ENCODE assay signal across 36 mouse cellular contexts in genomic region chr3:116740963-116741362, GRCm38 (mm10). TPM values are rescaled to one million over a fixed set of nuclear protein-coding genes. Genes with fewer than 3 reads are reported as not detected.
"Had no signal": no experiment of that assay in that cellular context is flagged by ENCODE, and none has a peak within 500 bp of the region (broad histone marks: within the 10 kb centered on the region; RNA-seq: fewer than 3 reads in every experiment).

No protein-coding gene starts in this region.

- H3K27me3 ChIP-seq: heart, embryonic 12.5 days; hindbrain, embryonic 13.5 days; hindbrain, embryonic 15.5 days; kidney, embryonic 15.5 days; limb, embryonic 13.5 days; limb, embryonic 15.5 days; liver, embryonic 12.5 days had no signal

- H3K4me3 ChIP-seq: gastrocnemius, adult 2 months; heart, embryonic 12.5 days; hindbrain, embryonic 13.5 days; hindbrain, embryonic 15.5 days; kidney, embryonic 15.5 days; limb, embryonic 13.5 days; limb, embryonic 15.5 days; liver, embryonic 12.5 days had no signal

- ATAC-seq: hindbrain, postnatal 0 days; intestine, embryonic 16.5 days; liver, embryonic 12.5 days had no signal

- DNase-seq: gastrocnemius, adult 2 months; gastrocnemius, postnatal 10 days; gastrocnemius, postnatal 25 days; heart, adult 18-20 months; heart, postnatal 10 days; kidney, adult 11 months; kidney, adult 2 months; kidney, adult 9 months; kidney, postnatal 14 days; kidney, postnatal 36 days; layer of hippocampus, adult 9-11 months; layer of hippocampus, postnatal 36 days; left cerebral cortex, postnatal 4 days had no signal

- H3K9ac ChIP-seq: heart, embryonic 12.5 days; hindbrain, embryonic 13.5 days; hindbrain, embryonic 15.5 days; kidney, embryonic 15.5 days; limb, embryonic 13.5 days; limb, embryonic 15.5 days; liver, embryonic 12.5 days had no signal

- H3K4me2 ChIP-seq: heart, embryonic 12.5 days; hindbrain, embryonic 13.5 days; hindbrain, embryonic 15.5 days; kidney, embryonic 15.5 days; limb, embryonic 13.5 days; limb, embryonic 15.5 days; liver, embryonic 12.5 days had no signal

- H3K4me1 ChIP-seq: hindbrain, embryonic 13.5 days; hindbrain, embryonic 15.5 days; kidney, embryonic 15.5 days; limb, embryonic 13.5 days; limb, embryonic 15.5 days had no signal

- H3K9me3 ChIP-seq: hindbrain, embryonic 13.5 days; hindbrain, embryonic 15.5 days; kidney, embryonic 15.5 days; limb, embryonic 13.5 days; limb, embryonic 15.5 days; liver, embryonic 12.5 days had no signal

- H3K27ac ChIP-seq: gastrocnemius, adult 2 months; hindbrain, embryonic 13.5 days; hindbrain, embryonic 15.5 days; hindbrain, postnatal 0 days; kidney, embryonic 15.5 days; kidney, postnatal 0 days; limb, embryonic 13.5 days; limb, embryonic 15.5 days; liver, embryonic 12.5 days had no signal

RNA-seq across cellular contexts. Expression of gene Gm43191, which starts 59.9 kb away (rescaled TPM):
- total RNA-seq: gastrocnemius, adult 2 months; gastrocnemius, postnatal 10 days; gastrocnemius, postnatal 25 days; heart, adult 18-20 months; hematopoietic stem cell, adult 5-6 weeks; hindbrain, postnatal 0 days; layer of hippocampus, adult 18-20 months; layer of hippocampus, adult 8-10 months; left cerebral cortex, postnatal 25 days; liver, adult 2 months had no signal
- polyA plus RNA-seq: frontal cortex, adult 2 months; gonadal fat pad, adult 2 months; heart, embryonic 12.5 days; heart, embryonic 14.5 days; heart, embryonic 16.5 days; hindbrain, embryonic 11.5 days; hindbrain, embryonic 15.5 days; hindbrain, postnatal 0 days; intestine, embryonic 14.5 days; intestine, embryonic 16.5 days; kidney, adult 2 months; kidney, embryonic 15.5 days; kidney, postnatal 0 days; large intestine, adult 2 months; limb, embryonic 11.5 days; limb, embryonic 13.5 days; limb, embryonic 15.5 days; liver, adult 2 months; liver, embryonic 12.5 days had no signal
